Mouse (Mus musculus): ENCODE measurements around the gene Tshz3. TPM values are rescaled to one million over a fixed set of nuclear protein-coding genes. Genes with fewer than 3 reads are reported as not detected.

Tshz3 gene
- total and polyA plus RNA-seq, 3 experiments = not detected

GRCm38 (mm10) chr7:36751480-36751879 is 53.6 kb downstream of the Tshz3 start:
- H3K27ac ChIP-seq (ENCODE audit: control insufficient read depth, low read depth, low read length) = no peak overlapping the region
- TF ChIP-seq ETS1 (IDR thresholded peaks at IDR 0.05; ENCODE audit: low read depth, low read length) (no peak), MYB (IDR thresholded peaks at IDR 0.05; ENCODE audit: low read depth, low read length) (no peak), NRF1 (IDR thresholded peaks at IDR 0.05; ENCODE audit: insufficient read depth, low read depth, low read length, poor library complexity, severe bottlenecking) (no peak), MAX (IDR thresholded peaks at IDR 0.05; ENCODE audit: low read length) (no peak), ZC3H11A (IDR thresholded peaks at IDR 0.05; ENCODE audit: low read depth, low read length) (no peak), TAL1 (IDR thresholded peaks at IDR 0.05; ENCODE audit: low read length) (no peak), USF2 (IDR thresholded peaks at IDR 0.05; ENCODE audit: borderline replicate concordance in 1 of 2, insufficient read depth in 1 of 2, low read depth in 1 of 2, low read length in 2 of 2) (no peak), POLR2AphosphoS2 (IDR thresholded peaks at IDR 0.05; ENCODE audit: low read length) (no peak), MXI1 (IDR thresholded peaks at IDR 0.05; ENCODE audit: low read depth, low read length) (no peak), ZKSCAN1 (IDR thresholded peaks at IDR 0.05; ENCODE audit: low read depth, low read length) (no peak), POLR2AphosphoS5 (IDR thresholded peaks at IDR 0.05; ENCODE audit: borderline replicate concordance, low read depth, low read length) (no peak), TBP (IDR thresholded peaks at IDR 0.05; ENCODE audit: low read depth, low read length) (no peak), E2F4 (IDR thresholded peaks at IDR 0.05; ENCODE audit: borderline replicate concordance, low read depth, low read length) (no peak), TCF12 (IDR thresholded peaks at IDR 0.05; ENCODE audit: low read depth, low read length) (no peak), GABPA (IDR thresholded peaks at IDR 0.05; ENCODE audit: low read depth, low read length) (no peak), ZMIZ1 (IDR thresholded peaks at IDR 0.05; ENCODE audit: low read depth, low read length) (no peak)
- no peaks in the 10 kb centered on the region for H3K9me3 ChIP-seq (replicated peaks; ENCODE audit: insufficient read depth, low read length)
- no peak overlapping the region for H3K9ac ChIP-seq (ENCODE audit: control insufficient read depth, low read depth, low read length, poor library complexity, severe bottlenecking)
- no peaks in the 10 kb centered on the region for H3K36me3 ChIP-seq (ENCODE audit: control insufficient read depth in 1 of 2, insufficient read depth in 2 of 2, low read length in 2 of 2)
- no peak for DNase-seq (ENCODE audit: low read depth, low spot score)
- no peak overlapping the region for H3K4me3 ChIP-seq (ENCODE audit: control insufficient read depth in 1 of 2, insufficient read depth in 1 of 2, low read depth in 2 of 2, low read length in 2 of 2)
- no peaks in the 10 kb centered on the region for H3K27me3 ChIP-seq (ENCODE audit: control insufficient read depth in 1 of 2, insufficient read depth in 2 of 2, low read length in 2 of 2)
- H3K4me1 ChIP-seq (ENCODE audit: control insufficient read depth in 1 of 2, insufficient read depth in 2 of 2, low read length in 2 of 2) = no peaks in the 10 kb centered on the region
- no peaks in the 10 kb centered on the region for H3K79me2 ChIP-seq (ENCODE audit: control insufficient read depth, insufficient read depth, low read length, poor library complexity)

GRCm38 (mm10) chr7:36767501-36768092 is 69.7 kb downstream of the Tshz3 start:
- no peaks in the 10 kb centered on the region for H3K27me3 ChIP-seq (ENCODE audit: control insufficient read depth in 1 of 2, insufficient read depth in 2 of 2, low read length in 2 of 2)

More at GRCm38 (mm10) chr7:36767501-36768092, 69.7 kb downstream of the Tshz3 start:
- no peaks in the 10 kb centered on the region for H3K79me2 ChIP-seq (ENCODE audit: control insufficient read depth, insufficient read depth, low read length, poor library complexity)
- H3K4me1 ChIP-seq (ENCODE audit: control insufficient read depth in 1 of 2, insufficient read depth in 2 of 2, low read length in 2 of 2) = no peaks in the 10 kb centered on the region
- no peaks in the 10 kb centered on the region for H3K36me3 ChIP-seq (ENCODE audit: control insufficient read depth in 1 of 2, insufficient read depth in 2 of 2, low read length in 2 of 2)
- TF ChIP-seq SIN3A (IDR thresholded peaks at IDR 0.05; ENCODE audit: low read length) (no peak), RCOR1 (IDR thresholded peaks at IDR 0.05; ENCODE audit: low read depth, low read length) (no peak), GABPA (IDR thresholded peaks at IDR 0.05; ENCODE audit: low read depth, low read length) (no peak), MYB (IDR thresholded peaks at IDR 0.05; ENCODE audit: low read depth, low read length) (no peak), NRF1 (IDR thresholded peaks at IDR 0.05; ENCODE audit: insufficient read depth, low read depth, low read length, poor library complexity, severe bottlenecking) (no peak), TAL1 (IDR thresholded peaks at IDR 0.05; ENCODE audit: low read length) (no peak), MXI1 (IDR thresholded peaks at IDR 0.05; ENCODE audit: low read depth, low read length) (no peak), ZC3H11A (IDR thresholded peaks at IDR 0.05; ENCODE audit: low read depth, low read length) (no peak), E2F4 (IDR thresholded peaks at IDR 0.05; ENCODE audit: borderline replicate concordance, low read depth, low read length) (no peak), ZMIZ1 (IDR thresholded peaks at IDR 0.05; ENCODE audit: low read depth, low read length) (no peak), MYC (IDR thresholded peaks at IDR 0.05; ENCODE audit: low read depth, low read length) (no peak), TCF12 (IDR thresholded peaks at IDR 0.05; ENCODE audit: low read depth, low read length) (no peak), POLR2AphosphoS2 (IDR thresholded peaks at IDR 0.05; ENCODE audit: low read length) (no peak), MAZ (IDR thresholded peaks at IDR 0.05; ENCODE audit: low read depth, low read length) (no peak)
- DNase-seq (ENCODE audit: low read depth, low spot score) = no peak
- H3K9ac ChIP-seq (ENCODE audit: control insufficient read depth, low read depth, low read length, poor library complexity, severe bottlenecking) = no peak overlapping the region
- H3K4me3 ChIP-seq (ENCODE audit: control insufficient read depth in 1 of 2, insufficient read depth in 1 of 2, low read depth in 2 of 2, low read length in 2 of 2) = no peak overlapping the region
- no peaks in the 10 kb centered on the region for H3K9me3 ChIP-seq (replicated peaks; ENCODE audit: insufficient read depth, low read length)
- H3K27ac ChIP-seq (ENCODE audit: control insufficient read depth, low read depth, low read length) = no peak overlapping the region
